7 mouse cellular contexts compared by ENCODE assay signal in genomic region chr7:128739116-128739461, GRCm38 (mm10). TPM values are rescaled to one million over a fixed set of nuclear protein-coding genes. Genes with fewer than 3 reads are reported as not detected.
DNase-seq lines count a peak whose midpoint lies in the region; ATAC-seq and TF ChIP-seq lines count a peak whose summit lies in the region.

No protein-coding gene starts in this region.

- no peak for DNase-seq in lung, postnatal 0 days (ENCODE audit: low spot score)
- no peak for DNase-seq in lung, postnatal 36 days
- no peak for DNase-seq in yolk sac, embryonic 10.5 days (ENCODE audit: low spot score)
- DNase-seq in layer of hippocampus, adult 8-10 months (ENCODE audit: low spot score in 2 of 2) = no peak

- 2% methylated on average over 15 of the region's 15 CpGs for WGBS in lung, postnatal 0 days
- WGBS in forebrain, embryonic 12.5 days = 2% methylated on average over 15 of the region's 15 CpGs
- under 1% methylated on average over 15 of the region's 15 CpGs for WGBS in limb, embryonic 15.5 days
- 1% methylated on average over 15 of the region's 15 CpGs for WGBS in stomach, embryonic 16.5 days

- no peaks in the 10 kb centered on the region for H3K36me3 ChIP-seq in lung, postnatal 0 days (ENCODE audit: insufficient read depth, low read length)
- H3K36me3 ChIP-seq in forebrain, embryonic 12.5 days (replicated peaks) = peaks cover 17% of the 10 kb centered on the region
- H3K36me3 ChIP-seq in limb, embryonic 15.5 days = 0 out of 2 replicates have a peak, but pooled peaks cover 5% of the 10 kb centered on the region
- 0 out of 2 replicates have a peak, but pooled peaks cover 4% of the 10 kb centered on the region for H3K36me3 ChIP-seq in stomach, embryonic 16.5 days (ENCODE audit: control insufficient read depth, insufficient read depth, low read length)

- peak overlapping the region; percentile 97 for H3K27ac ChIP-seq in lung, postnatal 0 days (ENCODE audit: low read length)
- no peak overlapping the region for H3K27ac ChIP-seq in forebrain, embryonic 12.5 days
- no peak overlapping the region for H3K27ac ChIP-seq in limb, embryonic 15.5 days
- no peak overlapping the region for H3K27ac ChIP-seq in stomach, embryonic 16.5 days (ENCODE audit: low read length)

- peak overlapping the region; percentile 99 for H3K4me3 ChIP-seq in lung, postnatal 0 days (ENCODE audit: low read depth, low read length)
- peak overlapping the region; percentile 99 for H3K4me3 ChIP-seq in forebrain, embryonic 12.5 days (replicated peaks)
- peak overlapping the region; percentile 99 for H3K4me3 ChIP-seq in limb, embryonic 15.5 days
- H3K4me3 ChIP-seq in stomach, embryonic 16.5 days (replicated peaks; ENCODE audit: low read length) = peak overlapping the region; percentile 85

- no peaks in the 10 kb centered on the region for H3K9me3 ChIP-seq in lung, postnatal 0 days (ENCODE audit: low read length)
- 0 out of 2 replicates have a peak, but pooled peaks cover 4% of the 10 kb centered on the region for H3K9me3 ChIP-seq in forebrain, embryonic 12.5 days
- no peaks in the 10 kb centered on the region for H3K9me3 ChIP-seq in limb, embryonic 15.5 days
- no peaks in the 10 kb centered on the region for H3K9me3 ChIP-seq in stomach, embryonic 16.5 days (replicated peaks; ENCODE audit: control insufficient read depth, low read length)

- peaks cover 11% of the 10 kb centered on the region; the same call in 1 of the 2 replicates for H3K4me1 ChIP-seq in lung, postnatal 0 days (ENCODE audit: insufficient read depth, low read depth, low read length)
- peaks cover 21% of the 10 kb centered on the region for H3K4me1 ChIP-seq in forebrain, embryonic 12.5 days
- peaks cover 19% of the 10 kb centered on the region for H3K4me1 ChIP-seq in limb, embryonic 15.5 days
- peaks cover 26% of the 10 kb centered on the region for H3K4me1 ChIP-seq in stomach, embryonic 16.5 days (ENCODE audit: control insufficient read depth, insufficient read depth, low read length)

- peak overlapping the region; percentile 74 for H3K4me2 ChIP-seq in lung, postnatal 0 days (replicated peaks; ENCODE audit: low read depth, low read length)
- peak overlapping the region; percentile 95 for H3K4me2 ChIP-seq in forebrain, embryonic 12.5 days
- peak overlapping the region; percentile 74 for H3K4me2 ChIP-seq in limb, embryonic 15.5 days
- peak overlapping the region; percentile 81 for H3K4me2 ChIP-seq in stomach, embryonic 16.5 days (ENCODE audit: low read depth, low read length)

- peak overlapping the region; percentile 88 for H3K9ac ChIP-seq in lung, postnatal 0 days (replicated peaks; ENCODE audit: low read depth)
- peak overlapping the region; percentile 98 for H3K9ac ChIP-seq in forebrain, embryonic 12.5 days
- H3K9ac ChIP-seq in limb, embryonic 15.5 days = peak overlapping the region; percentile 94
- peak overlapping the region; percentile 98 for H3K9ac ChIP-seq in stomach, embryonic 16.5 days (ENCODE audit: low read length)

- TF ChIP-seq EP300 in lung, postnatal 0 days (IDR thresholded peaks at IDR 0.05) = no peak

- TF ChIP-seq CTCF in lung, postnatal 0 days (IDR thresholded peaks at IDR 0.05) = no peak

- no peak for ATAC-seq in lung, postnatal 0 days
- ATAC-seq in forebrain, embryonic 12.5 days (ENCODE audit: low FRiP score) = no peak
- no peak for ATAC-seq in limb, embryonic 15.5 days (ENCODE audit: insufficient number of reproducible peaks, low FRiP score, low TSS enrichment, low read depth)
- ATAC-seq in stomach, embryonic 16.5 days (ENCODE audit: insufficient read depth, low FRiP score) = no peak

- H3K27me3 ChIP-seq in lung, postnatal 0 days (replicated peaks; ENCODE audit: insufficient read depth, low read length) = no peaks in the 10 kb centered on the region
- peaks cover 21% of the 10 kb centered on the region for H3K27me3 ChIP-seq in forebrain, embryonic 12.5 days
- no peaks in the 10 kb centered on the region for H3K27me3 ChIP-seq in limb, embryonic 15.5 days
- H3K27me3 ChIP-seq in stomach, embryonic 16.5 days (ENCODE audit: control insufficient read depth, insufficient read depth, low read length) = 0 out of 2 replicates have a peak, but pooled peaks cover 2% of the 10 kb centered on the region

RNA-seq across cellular contexts. Expression of gene Mcmbp, which starts 1.2 kb away (rescaled TPM):
- 38.8 and 40.2 TPM in 2 replicates for polyA plus RNA-seq in lung, postnatal 0 days (2015; fragmentation: Nextera tagmentation; extraction: Ambion mirVana)
- 73.3 and 83.0 TPM in 2 replicates for polyA plus RNA-seq in forebrain, embryonic 12.5 days (2016; fragmentation: Nextera tagmentation; extraction: Ambion mirVana)
- polyA plus RNA-seq in limb, embryonic 15.5 days (2015; fragmentation: Nextera tagmentation; extraction: Ambion mirVana) = 47.2 and 55.4 TPM in 2 replicates
- 44.4 and 46.3 TPM in 2 replicates for polyA plus RNA-seq in stomach, embryonic 16.5 days (2015; fragmentation: Nextera tagmentation; extraction: Ambion mirVana)
- 10 to 100 TPM; 26.3 to 31.6 (median 29.0) TPM for total RNA-seq in layer of hippocampus, adult 8-10 months (2022)

RNA-seq across cellular contexts. Expression of gene Sec23ip, which starts 5.7 kb away (rescaled TPM):
- polyA plus RNA-seq in lung, postnatal 0 days (2015; fragmentation: Nextera tagmentation; extraction: Ambion mirVana) = 22.7 and 24.1 TPM in 2 replicates
- polyA plus RNA-seq in forebrain, embryonic 12.5 days (2016; fragmentation: Nextera tagmentation; extraction: Ambion mirVana) = 43.1 and 45.7 TPM in 2 replicates
- 37.0 and 38.0 TPM in 2 replicates for polyA plus RNA-seq in limb, embryonic 15.5 days (2015; fragmentation: Nextera tagmentation; extraction: Ambion mirVana)
- polyA plus RNA-seq in stomach, embryonic 16.5 days (2015; fragmentation: Nextera tagmentation; extraction: Ambion mirVana) = 34.5 and 34.8 TPM in 2 replicates
- 10 to 100 TPM; 44.5 to 65.8 (median 54.9) TPM for total RNA-seq in layer of hippocampus, adult 8-10 months (2022)
